Mouse (Mus musculus): ENCODE results near the gene Capg.
"Not testable (repeated sequence)": the region's sequence is repeated elsewhere in the genome, so short reads cannot be mapped to it uniquely, and the experiment has no call there.

Capg gene

GRCm38 (mm10) chr6:72528410-72529151 is 15.6 kb upstream of the Capg start:
- DNase-seq (ENCODE audit: extremely low spot score, low read depth, low spot score): no peak

GRCm38 (mm10) chr6:72532580-72532979 is 11.6 kb upstream of the Capg start:
- DNase-seq (ENCODE audit: extremely low spot score, low read depth, low spot score): no peak

- not testable (repeated sequence) for DNase-seq (ENCODE audit: extremely low spot score, low read depth, low spot score)
These were observed 10.6 kb upstream of the Capg start for GRCm38 (mm10) chr6:72533555-72533954.

DNA sequence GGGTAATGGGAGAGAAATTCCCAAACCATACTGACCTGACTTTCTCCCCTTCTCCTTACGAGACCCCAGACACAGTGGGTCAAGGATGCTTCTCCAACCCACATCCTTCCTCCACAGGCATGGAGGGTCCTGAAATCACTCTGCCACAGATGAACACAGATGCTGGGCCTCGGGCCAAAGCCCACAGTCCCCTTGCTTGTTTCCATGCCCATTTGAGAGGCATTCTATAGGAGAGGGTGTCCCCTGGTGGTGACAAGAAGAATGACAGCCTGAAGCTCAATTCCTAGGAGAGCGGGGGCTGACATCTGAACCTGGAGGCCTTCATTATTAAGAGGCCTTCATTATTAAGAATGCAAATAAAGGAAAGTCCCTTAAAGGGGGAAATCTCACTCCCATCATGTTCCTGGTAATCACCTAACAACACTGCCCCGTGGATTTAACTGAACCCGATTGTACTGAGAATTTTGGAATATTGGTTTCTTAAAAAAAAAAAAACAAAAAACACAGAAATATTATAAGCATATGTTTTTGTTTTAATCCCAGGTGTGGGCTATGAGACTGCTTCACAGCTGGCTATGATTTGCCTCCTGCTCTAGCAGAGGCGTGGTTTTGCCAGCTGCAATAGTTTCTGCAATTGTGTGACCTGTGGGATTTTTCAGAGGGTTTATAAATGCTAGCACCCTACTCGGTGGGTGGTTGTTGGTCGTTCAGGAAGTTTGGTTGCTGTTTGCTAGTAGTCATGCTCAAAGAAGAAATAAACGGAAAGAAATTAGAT is 10.0 kb upstream of the Capg start:
- peak; percentile 79 for DNase-seq (ENCODE audit: extremely low spot score, low read depth, low spot score)

- DNase-seq (ENCODE audit: extremely low spot score, low read depth, low spot score): no peak
These were observed 9.0 kb upstream of the Capg start for GRCm38 (mm10) chr6:72535165-72535564.

DNA sequence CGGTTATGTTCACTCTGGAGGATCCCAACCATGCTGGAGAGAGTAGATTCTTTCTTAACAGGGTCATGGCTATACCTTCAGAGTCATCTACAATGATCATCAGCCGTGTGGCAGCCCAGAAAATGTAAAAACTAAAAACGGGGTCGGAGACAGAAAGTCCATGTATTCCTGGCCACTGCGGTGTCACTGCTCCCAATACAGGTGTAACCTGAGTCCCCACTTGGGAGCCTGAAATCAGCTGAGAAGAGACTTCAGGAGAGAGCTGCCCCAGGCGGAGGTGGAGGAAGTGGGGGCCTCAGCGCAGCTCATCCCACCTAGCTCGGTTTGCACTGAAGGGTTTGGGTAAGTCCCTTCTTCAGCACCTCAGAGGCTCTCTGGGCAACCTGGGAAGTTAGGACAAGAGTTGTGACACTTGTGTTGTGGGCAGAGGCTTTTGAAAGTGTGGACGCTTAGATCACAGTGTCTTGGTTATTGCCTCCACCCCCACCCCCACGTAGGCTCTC is 6.1 kb upstream of the Capg start:
- no peak for DNase-seq (ENCODE audit: extremely low spot score, low read depth, low spot score)

GRCm38 (mm10) chr6:72538562-72539031 is 5.6 kb upstream of the Capg start:
- peak; percentile 20 for DNase-seq (ENCODE audit: extremely low spot score, low read depth, low spot score)

- DNase-seq (ENCODE audit: extremely low spot score, low read depth, low spot score): no peak
These were observed 833 bp upstream of the Capg start for GRCm38 (mm10) chr6:72543265-72543850.

DNA sequence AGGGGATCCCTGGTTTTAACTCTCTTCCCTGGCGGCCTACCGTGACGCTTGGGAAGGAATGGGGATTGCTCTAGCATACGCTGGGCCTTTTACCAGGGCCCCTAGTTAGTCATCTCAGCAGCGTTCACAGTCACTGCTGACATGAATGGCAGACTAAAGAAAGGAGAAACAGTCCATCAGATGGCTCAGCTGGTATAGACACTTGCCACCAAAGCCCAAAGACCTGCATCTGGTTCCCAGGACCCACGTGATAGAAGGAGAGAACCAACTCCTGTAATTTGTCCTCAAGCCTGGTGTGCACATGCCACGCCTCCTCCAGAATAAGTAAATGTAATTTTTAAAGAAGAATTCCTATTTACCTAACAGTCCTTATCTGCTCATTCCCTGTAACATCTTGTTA is 1.2 kb downstream of the Capg start:
- DNase-seq (ENCODE audit: extremely low spot score, low read depth, low spot score): no peak

- no peak for DNase-seq (ENCODE audit: extremely low spot score, low read depth, low spot score)
These were observed 2.9 kb downstream of the Capg start for GRCm38 (mm10) chr6:72547121-72547520.

DNA sequence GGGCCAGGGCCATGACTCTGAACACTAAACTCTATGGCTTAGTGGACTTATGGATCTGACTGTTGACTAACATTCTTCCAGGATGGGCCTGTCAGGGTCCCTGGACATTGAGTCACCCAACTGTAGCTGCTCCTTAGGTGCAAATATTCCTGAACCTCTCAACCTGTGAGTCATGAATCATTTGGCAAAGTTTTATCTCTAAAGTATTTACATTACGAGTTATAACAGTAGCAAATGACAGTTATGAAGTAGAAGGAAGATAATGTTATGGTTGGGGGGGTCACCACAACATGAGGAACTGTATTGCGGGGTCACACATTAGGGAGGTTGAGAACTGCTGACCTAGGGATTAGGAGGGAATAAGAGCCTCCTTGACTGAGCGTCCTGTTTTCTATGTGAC is 3.7 kb downstream of the Capg start:
- no peak for DNase-seq (ENCODE audit: extremely low spot score, low read depth, low spot score)

GRCm38 (mm10) chr6:72549041-72549580 is 4.9 kb downstream of the Capg start:
- DNase-seq (ENCODE audit: extremely low spot score, low read depth, low spot score): no peak

GRCm38 (mm10) chr6:72550025-72550424 is 5.8 kb downstream of the Capg start:
- DNase-seq (ENCODE audit: extremely low spot score, low read depth, low spot score): no peak

- no peak for DNase-seq (ENCODE audit: extremely low spot score, low read depth, low spot score)
These were observed 6.4 kb downstream of the Capg start for GRCm38 (mm10) chr6:72550503-72551100.

DNA sequence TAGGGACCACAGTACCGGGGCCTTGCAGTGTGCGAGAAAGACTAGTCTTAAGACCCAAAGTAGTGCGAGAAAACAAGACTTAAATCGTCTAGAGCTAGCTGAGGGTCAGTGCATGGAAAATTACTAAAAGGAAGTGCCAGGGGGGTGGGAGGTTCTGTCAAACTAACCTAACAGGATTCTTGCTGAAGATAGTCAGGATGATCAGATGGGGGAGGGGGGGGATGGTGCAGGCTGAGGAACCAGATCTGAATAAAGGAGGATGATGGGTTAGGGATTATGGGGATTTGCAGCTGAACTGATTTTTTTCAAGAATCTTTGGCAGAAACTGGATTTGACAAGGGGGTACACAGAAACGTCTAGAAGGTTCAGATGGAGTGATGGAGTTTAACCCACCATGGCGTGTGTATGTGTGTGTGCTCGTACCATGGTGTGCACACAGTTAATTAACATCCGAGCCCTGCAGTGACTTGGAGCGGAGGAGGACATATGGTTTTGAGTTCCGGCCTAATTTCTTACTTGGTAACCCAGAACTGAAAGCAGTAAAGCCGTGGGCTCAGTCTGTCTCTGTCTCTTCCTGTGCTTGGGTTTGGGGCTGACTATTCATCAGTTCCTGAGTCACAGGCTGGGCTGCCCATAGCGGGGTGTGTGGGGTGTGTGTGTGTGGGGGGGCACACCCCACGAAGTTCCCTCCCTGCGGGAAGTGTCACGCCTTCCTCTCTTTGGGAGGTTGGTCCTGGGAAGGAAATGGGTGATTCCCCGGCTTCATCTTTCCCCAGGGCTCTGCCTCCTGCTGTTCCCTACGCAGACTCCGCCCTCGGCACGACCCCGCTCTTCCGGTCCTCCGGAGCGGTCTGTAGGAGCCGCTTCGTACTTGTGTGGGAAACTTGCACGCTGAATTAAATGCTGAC is 8.2 kb downstream of the Capg start:
- peak; percentile 49 for DNase-seq (ENCODE audit: extremely low spot score, low read depth, low spot score)

- DNase-seq (ENCODE audit: extremely low spot score, low read depth, low spot score): no peak
These were observed 8.9 kb downstream of the Capg start for GRCm38 (mm10) chr6:72553079-72553412.

- no peak for DNase-seq (ENCODE audit: extremely low spot score, low read depth, low spot score)
These were observed 16.6 kb downstream of the Capg start for GRCm38 (mm10) chr6:72560801-72561200.

DNA sequence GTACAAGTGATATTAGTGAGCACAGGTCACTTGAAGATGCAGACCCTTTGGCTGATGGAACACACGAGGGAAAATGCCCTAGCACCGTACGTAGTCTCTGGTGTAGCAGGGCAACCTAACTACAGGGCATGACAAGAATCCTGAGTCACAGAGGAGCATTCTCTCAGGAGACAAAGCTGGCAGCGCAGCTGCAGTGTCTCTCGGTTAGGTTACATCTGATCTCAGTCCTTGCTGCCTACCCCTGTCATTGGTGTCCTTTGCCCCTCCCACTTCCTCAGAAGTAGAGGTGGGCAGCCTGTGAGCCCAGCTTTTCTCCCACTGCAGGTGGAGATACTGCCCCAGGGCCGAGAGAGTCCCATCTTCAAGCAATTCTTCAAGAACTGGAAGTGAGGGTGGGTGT is 18.3 kb downstream of the Capg start:
- no peak for DNase-seq (ENCODE audit: extremely low spot score, low read depth, low spot score)

- no peak for DNase-seq (ENCODE audit: extremely low spot score, low read depth, low spot score)
These were observed 18.7 kb downstream of the Capg start for GRCm38 (mm10) chr6:72562894-72563293.

GRCm38 (mm10) chr6:72565506-72565905 is 21.3 kb downstream of the Capg start:
- no peak for DNase-seq (ENCODE audit: extremely low spot score, low read depth, low spot score)
